Mouse (Mus musculus) yolk sac, embryonic 10.5 days (tissue): Measurements from ENCODE around the gene Daam1.

ENCODE experiments used
- DNase-seq: peaks from one replicate; pipeline ENCODE4 v3.0.0-alpha.2; 2017; ENCODE audit warnings: low spot score

The Daam1 gene

GRCm38 (mm10) chr12:71898666-71899520 is 68.0 kb downstream of the Daam1 start:
- DNase-seq = no peak

DNA sequence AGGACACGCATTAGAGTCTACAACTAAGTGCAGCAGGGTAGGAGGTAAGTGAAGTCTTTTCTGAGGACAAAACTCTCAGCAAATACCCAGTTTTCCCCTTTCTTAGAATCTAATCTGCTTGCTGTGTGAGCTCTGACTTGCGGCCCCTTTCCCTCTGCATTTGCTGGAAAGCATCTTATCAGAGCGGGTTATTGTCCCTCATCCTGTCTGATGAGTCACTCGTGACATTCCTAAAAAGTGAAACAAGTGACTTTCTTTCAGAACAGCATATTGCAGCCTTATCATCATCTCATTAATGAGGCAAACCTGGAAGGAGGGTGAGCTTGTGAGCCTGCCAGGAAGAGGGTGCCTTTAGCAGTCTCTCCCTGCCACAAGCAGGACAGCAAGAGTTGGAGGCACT is 68.7 kb downstream of the Daam1 start:
- no peak for DNase-seq

- DNase-seq = no peak
Observed at GRCm38 (mm10) chr12:71901211-71901610, 70.3 kb downstream of the Daam1 start.

GRCm38 (mm10) chr12:71901859-71902258 is 71.0 kb downstream of the Daam1 start:
- no peak for DNase-seq

DNA sequence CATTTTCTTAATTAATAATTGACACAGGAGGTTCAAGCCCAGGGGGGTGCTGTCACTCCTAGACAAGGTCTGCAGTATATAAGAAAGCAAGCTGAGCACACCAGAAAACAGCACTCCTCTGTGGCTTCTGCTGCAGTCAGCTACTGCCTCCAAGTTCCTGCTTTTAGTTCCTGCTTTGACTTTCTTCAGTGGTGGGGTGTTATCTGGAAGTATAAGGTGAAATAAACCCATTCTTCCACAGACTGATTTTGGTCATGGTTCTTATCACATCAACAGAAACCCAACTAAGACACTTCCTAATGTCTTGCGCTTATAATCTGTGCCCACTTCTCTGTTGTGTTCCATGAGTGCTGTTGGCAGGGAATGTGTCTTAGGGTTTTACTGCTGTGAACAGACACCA is 71.4 kb downstream of the Daam1 start:
- no peak for DNase-seq

DNA sequence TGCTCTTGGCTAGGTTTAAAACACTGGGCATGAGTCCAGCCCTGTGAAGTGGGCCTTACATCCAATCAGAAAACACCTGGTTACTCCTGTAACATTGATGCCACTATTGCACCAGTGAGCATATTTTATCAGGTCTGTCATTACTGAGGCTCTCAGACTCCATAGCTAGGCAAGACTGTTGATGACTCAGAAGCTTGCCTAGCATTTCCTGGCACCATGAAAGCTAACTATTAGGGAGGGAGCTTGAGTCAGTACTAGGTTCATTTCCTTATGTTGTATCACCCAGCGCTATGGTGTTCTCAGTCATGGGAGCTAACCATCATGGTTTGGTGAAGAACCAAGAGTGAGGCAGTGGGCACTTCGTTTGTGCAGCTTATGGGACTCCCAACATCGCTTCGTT is 72.3 kb downstream of the Daam1 start:
- no peak for DNase-seq

DNA sequence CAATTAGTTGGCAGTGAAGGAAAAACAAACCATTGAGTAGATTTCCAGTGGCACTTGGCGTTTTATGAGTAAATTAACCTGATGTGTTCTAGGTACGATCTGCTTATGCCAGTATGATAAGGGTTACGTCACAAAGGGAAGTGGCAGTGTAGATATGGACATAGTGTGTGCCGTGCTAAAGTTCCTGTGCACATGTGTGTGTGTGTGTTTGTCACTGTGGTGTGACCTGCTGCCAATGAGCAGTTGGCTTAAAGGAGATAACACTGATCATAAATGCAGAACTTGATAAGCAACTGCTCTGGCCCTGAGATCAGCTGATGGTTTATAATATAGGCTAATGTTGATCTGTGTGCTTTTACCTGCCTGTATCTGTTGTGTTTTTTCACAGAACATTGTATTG is 73.4 kb downstream of the Daam1 start:
- DNase-seq = no peak

DNA sequence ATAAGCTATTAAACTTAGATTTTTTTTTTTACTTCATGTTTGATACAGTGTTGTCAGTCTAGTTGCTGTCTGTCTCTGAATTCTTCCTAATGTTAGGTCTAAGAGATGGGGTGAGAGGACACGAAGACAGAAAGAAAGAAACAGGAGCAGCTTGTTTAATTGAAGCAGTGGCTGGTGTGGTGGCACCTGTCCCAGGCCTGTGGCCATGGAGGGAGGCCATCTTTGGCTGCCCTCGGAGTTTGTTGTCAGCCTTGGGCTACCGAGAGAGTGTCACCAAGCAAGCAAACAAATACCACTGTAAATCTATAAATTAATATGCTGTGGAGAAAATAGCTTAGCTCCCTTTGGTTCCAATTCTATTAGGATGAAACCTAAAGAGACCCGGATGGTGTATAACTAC is 74.0 kb downstream of the Daam1 start:
- DNase-seq = no peak

GRCm38 (mm10) chr12:71905640-71906320 is 74.9 kb downstream of the Daam1 start:
- DNase-seq = no peak

DNA sequence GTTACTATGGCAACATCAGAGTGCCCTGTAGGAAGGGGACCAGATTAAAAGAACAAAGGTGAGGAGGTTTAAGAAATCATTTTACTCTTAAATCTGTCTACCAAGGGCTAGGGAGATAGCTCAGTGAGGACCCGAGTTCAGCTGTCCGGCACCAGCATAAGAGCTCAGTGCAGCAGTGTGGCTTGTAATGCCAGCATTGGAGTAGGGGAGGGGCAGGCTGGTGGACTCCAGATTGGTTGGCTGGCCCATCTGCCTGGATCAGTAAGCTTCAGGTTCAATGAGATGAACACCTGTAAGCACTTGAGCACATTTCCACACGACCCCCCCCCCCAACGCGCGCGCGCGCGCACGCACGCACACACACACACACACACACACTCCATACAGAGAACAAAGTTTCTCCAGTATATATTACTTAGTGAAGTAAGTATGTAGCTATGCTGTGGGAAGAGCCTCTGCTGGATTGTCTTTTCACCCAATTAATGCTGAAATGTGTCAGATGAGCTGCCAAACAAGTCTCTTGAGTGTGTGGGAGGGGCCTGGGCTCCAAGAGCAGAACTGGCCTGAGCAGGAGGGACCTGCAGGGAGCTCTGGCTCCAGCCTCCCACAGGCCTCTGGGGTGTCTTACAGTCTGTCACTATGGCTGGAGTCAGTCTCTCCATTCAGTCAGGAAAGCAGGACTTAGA is 75.8 kb downstream of the Daam1 start:
- DNase-seq = no peak

- DNase-seq = no peak
Observed at GRCm38 (mm10) chr12:71908984-71909383, 78.1 kb downstream of the Daam1 start.

GRCm38 (mm10) chr12:71910246-71910645 is 79.4 kb downstream of the Daam1 start:
- no peak for DNase-seq

DNA sequence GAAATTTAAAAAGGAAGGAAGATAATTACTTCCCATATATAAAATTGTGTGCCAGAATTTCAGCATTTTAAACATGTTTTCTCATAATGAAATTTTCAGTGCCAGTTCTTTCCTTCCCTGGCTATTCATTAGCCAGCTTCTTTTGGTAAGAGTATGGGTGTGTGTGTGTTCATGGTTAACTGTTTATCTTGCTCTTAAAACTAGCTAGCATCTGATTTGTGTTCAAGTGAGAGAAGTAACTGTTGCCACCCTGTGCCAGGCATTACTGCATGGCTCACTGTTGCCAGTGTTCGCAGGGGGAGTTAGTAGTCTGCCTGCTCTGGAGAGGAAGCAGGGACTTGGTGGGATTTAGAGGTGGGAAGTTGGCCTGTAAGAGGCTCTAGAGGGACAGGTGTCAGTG is 81.4 kb downstream of the Daam1 start:
- DNase-seq = no peak

- no peak for DNase-seq
Observed at GRCm38 (mm10) chr12:71919156-71919555, 88.3 kb downstream of the Daam1 start.

GRCm38 (mm10) chr12:71919962-71920361 is 89.1 kb downstream of the Daam1 start:
- DNase-seq = no peak

DNA sequence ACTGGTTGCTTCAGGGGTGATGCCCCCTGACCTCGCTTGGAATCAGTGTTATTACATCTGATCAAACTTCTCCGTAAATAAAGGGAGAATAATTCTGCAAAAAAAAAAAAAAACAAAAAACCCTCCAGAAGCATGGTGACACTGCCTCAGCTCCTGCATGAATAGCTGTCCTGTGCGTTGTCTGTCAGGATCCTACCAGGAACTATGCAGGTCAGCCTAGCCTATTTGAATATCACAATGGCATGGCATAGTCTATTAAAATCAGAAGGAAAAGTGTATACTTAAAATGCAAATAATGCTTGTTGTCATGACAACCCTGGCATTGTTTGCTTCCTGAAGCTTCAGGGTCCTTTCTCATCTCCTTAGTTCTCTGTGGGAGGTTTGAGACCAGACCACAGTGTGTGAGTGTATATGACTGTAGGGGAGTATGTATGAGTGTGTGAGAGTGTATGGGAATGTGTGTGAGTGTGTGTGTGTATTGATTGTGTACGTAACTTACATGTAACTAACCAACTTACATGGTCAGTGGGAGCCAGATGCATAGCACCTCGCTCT is 92.0 kb downstream of the Daam1 start:
- no peak for DNase-seq

DNA sequence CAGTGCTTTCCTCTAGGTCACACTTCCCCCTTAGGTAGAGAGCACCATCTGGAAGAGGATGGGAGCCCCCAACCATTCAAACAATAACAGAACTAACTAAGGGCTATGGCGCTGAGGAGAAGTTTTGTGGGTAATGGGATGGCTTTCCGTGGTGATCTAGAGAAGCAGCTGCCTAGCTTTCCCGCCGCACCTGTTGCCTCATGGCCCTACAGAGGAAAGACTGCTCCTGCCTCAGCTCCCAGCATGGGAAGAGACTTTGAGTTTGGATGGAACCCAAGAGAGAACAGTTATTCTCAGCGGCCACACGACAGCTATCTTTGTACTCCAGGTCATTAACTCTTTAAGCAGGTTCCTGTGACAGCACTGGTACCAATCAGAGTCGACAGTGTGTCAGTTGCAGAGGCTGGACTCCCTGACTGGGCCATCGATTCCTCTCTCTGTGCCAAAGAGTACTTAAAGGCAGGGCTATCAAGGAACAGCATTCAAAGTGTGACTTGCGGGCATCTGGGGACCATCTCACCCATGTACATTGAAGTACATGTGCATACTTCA is 94.2 kb downstream of the Daam1 start:
- DNase-seq = no peak

DNA sequence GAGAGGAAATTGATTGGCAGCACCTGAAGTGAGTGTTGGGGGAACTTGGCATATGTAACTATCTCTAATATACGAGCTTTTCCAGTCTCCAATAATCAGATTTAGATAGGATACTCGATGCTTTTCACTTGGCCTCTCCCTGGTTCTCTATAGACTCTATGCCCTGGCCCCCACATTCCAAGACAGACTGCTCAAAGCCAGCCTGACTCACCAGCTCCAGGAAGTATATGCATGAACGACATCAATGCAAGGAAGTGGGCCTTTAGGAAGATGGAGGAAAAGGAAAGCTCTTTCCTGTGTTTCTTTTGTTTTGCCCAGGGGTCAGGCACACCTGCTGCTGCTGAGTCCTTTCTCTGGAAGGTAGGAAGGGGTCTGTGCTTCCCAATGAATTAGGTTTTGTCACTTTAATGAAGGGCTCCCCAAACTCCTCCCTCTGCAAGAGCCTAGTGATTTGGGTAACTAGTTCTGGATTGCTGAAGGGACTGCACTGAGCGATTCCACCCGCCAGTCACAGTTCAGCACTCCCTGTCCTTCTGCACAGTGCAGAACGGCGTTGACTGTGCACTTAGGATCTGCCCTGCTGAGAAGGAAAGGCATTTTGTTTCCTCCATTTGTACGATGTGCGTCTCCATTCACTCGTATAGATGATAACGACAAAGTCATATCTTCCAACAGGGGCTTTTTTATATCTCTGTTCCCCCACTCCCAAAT is 95.3 kb downstream of the Daam1 start:
- DNase-seq = no peak

- no peak for DNase-seq
Observed at GRCm38 (mm10) chr12:71928092-71928491, 97.2 kb downstream of the Daam1 start.

- DNase-seq = no peak
Observed at GRCm38 (mm10) chr12:71929876-71930275, 99.0 kb downstream of the Daam1 start.
